8 mouse cellular contexts compared by ENCODE assay signal in genomic region chr15:17098927-17099326, GRCm38 (mm10).
DNase-seq lines count a peak whose midpoint lies in the region; ATAC-seq and TF ChIP-seq lines count a peak whose summit lies in the region.
"Had no signal": no experiment of that assay in that cellular context is flagged by ENCODE, and none has a peak within 500 bp of the region (broad histone marks: within the 10 kb centered on the region; RNA-seq: fewer than 3 reads in every experiment).

No protein-coding gene starts in this region.

- H3K27ac ChIP-seq in neural tube, embryonic 15.5 days (replicated peaks) = no peak overlapping the region
- H3K27ac ChIP-seq in forebrain, embryonic 14.5 days (ENCODE audit: low read depth, low read length) = no peak overlapping the region
- no peak overlapping the region for H3K27ac ChIP-seq in layer of hippocampus, adult 2 months
- no peak overlapping the region for H3K27ac ChIP-seq in neural tube, embryonic 13.5 days (replicated peaks)
- H3K27ac ChIP-seq: heart, embryonic 13.5 days had no signal

- DNase-seq in neural tube, embryonic 10.5 days (ENCODE audit: extremely low spot score, low spot score) = peak; percentile 36
- peak; percentile 69 for DNase-seq in brain, adult 2 months (ENCODE audit: low read depth, low spot score)
- DNase-seq in forebrain, embryonic 14.5 days (ENCODE audit: low spot score) = peak; percentile 75
- DNase-seq in layer of hippocampus, adult 2 months (ENCODE audit: low spot score in 2 of 2) = peak; percentile 61 to 78
- DNase-seq in spleen, adult 18-20 months = no peak

- peak; percentile 94 for TF ChIP-seq CTCF in layer of hippocampus, adult 2 months (conservative IDR thresholded peaks at IDR 0.05)

- H3K4me3 ChIP-seq in neural tube, embryonic 15.5 days (replicated peaks) = no peak overlapping the region
- H3K4me3 ChIP-seq in forebrain, embryonic 14.5 days (ENCODE audit: low read depth, low read length) = no peak overlapping the region
- no peak overlapping the region for H3K4me3 ChIP-seq in layer of hippocampus, adult 2 months
- no peak overlapping the region for H3K4me3 ChIP-seq in neural tube, embryonic 13.5 days
- H3K4me3 ChIP-seq: heart, embryonic 13.5 days had no signal

- 2% methylated on average over 4 of the region's 4 CpGs for WGBS in neural tube, embryonic 15.5 days
- 3% methylated on average over 4 of the region's 4 CpGs for WGBS in forebrain, embryonic 14.5 days
- WGBS in neural tube, embryonic 13.5 days = 2% methylated on average over 4 of the region's 4 CpGs

- H3K4me1 ChIP-seq in neural tube, embryonic 15.5 days = no peaks in the 10 kb centered on the region
- no peaks in the 10 kb centered on the region for H3K4me1 ChIP-seq in forebrain, embryonic 14.5 days (ENCODE audit: control insufficient read depth, insufficient read depth, low read length)
- H3K4me1 ChIP-seq in neural tube, embryonic 13.5 days (replicated peaks) = no peaks in the 10 kb centered on the region
- H3K4me1 ChIP-seq: heart, embryonic 13.5 days had no signal

- ATAC-seq in neural tube, embryonic 15.5 days (ENCODE audit: low FRiP score) = no peak
- ATAC-seq in forebrain, embryonic 14.5 days = peak; percentile 88
- peak; percentile 43; the same call in 1 of the 2 replicates for ATAC-seq in neural tube, embryonic 13.5 days (ENCODE audit: low read depth)

- no peak overlapping the region for H3K9ac ChIP-seq in neural tube, embryonic 15.5 days (replicated peaks)
- H3K9ac ChIP-seq in forebrain, embryonic 14.5 days (ENCODE audit: low read length) = no peak overlapping the region
- H3K9ac ChIP-seq in neural tube, embryonic 13.5 days = no peak overlapping the region
- H3K9ac ChIP-seq: heart, embryonic 13.5 days had no signal

- H3K4me2 ChIP-seq in neural tube, embryonic 15.5 days = no peak overlapping the region
- no peak overlapping the region for H3K4me2 ChIP-seq in forebrain, embryonic 14.5 days (ENCODE audit: low read length)
- H3K4me2 ChIP-seq in neural tube, embryonic 13.5 days = no peak overlapping the region
- H3K4me2 ChIP-seq: heart, embryonic 13.5 days had no signal

- H3K27me3 ChIP-seq in neural tube, embryonic 15.5 days (replicated peaks) = no peaks in the 10 kb centered on the region
- H3K27me3 ChIP-seq in forebrain, embryonic 14.5 days (replicated peaks; ENCODE audit: control insufficient read depth, insufficient read depth, low read length) = no peaks in the 10 kb centered on the region
- no peaks in the 10 kb centered on the region for H3K27me3 ChIP-seq in neural tube, embryonic 13.5 days
- H3K27me3 ChIP-seq: heart, embryonic 13.5 days had no signal

- no peaks in the 10 kb centered on the region for H3K36me3 ChIP-seq in neural tube, embryonic 15.5 days
- H3K36me3 ChIP-seq in forebrain, embryonic 14.5 days (ENCODE audit: control insufficient read depth, insufficient read depth, low read length) = no peaks in the 10 kb centered on the region
- no peaks in the 10 kb centered on the region for H3K36me3 ChIP-seq in neural tube, embryonic 13.5 days
- H3K36me3 ChIP-seq: heart, embryonic 13.5 days had no signal

- peaks cover 8% of the 10 kb centered on the region; the same call in 1 of the 2 replicates for H3K9me3 ChIP-seq in neural tube, embryonic 15.5 days (replicated peaks)
- H3K9me3 ChIP-seq in forebrain, embryonic 14.5 days (replicated peaks; ENCODE audit: control insufficient read depth, low read length) = no peaks in the 10 kb centered on the region
- H3K9me3 ChIP-seq in neural tube, embryonic 13.5 days = peaks cover 9% of the 10 kb centered on the region; the same call in 1 of the 2 replicates

Comparison
In these comparisons a context has a peak if more than half of its experiments do, and no peak if none do; other contexts are left out.
1. DNase-seq: peak in neural tube, embryonic 10.5 days (single experiment), brain, adult 2 months (single experiment), forebrain, embryonic 14.5 days (single experiment) and layer of hippocampus, adult 2 months (2 of 2); none in spleen, adult 18-20 months (0 of 2).